Mouse (Mus musculus): ENCODE results near the gene Uba3. TPM values are rescaled to one million over a fixed set of nuclear protein-coding genes. Genes with fewer than 3 reads are reported as not detected.
A peak's percentile ranks its signal among the peaks of the same experiment; 100 is the strongest.

Gene Uba3
- total and polyA plus RNA-seq, 2 experiments from 2014 or later: 54.5 to 63.9 TPM

- TF ChIP-seq CTCF (IDR thresholded peaks at IDR 0.05): no peak
- Histone ChIP-seq H3K4me2 (ENCODE audit: low read depth, low read length, poor library complexity, severe bottlenecking) (no peak overlapping the region), H3K9me3 (ENCODE audit: low read length) (no peaks in the 10 kb centered on the region; the same call in 1 of the 2 replicates), H3K4me1 (ENCODE audit: insufficient read depth, low read length) (no peaks in the 10 kb centered on the region), H3K36me3 (ENCODE audit: insufficient read depth, low read length) (no peaks in the 10 kb centered on the region), H3K27me3 (ENCODE audit: insufficient read depth, low read length) (no peaks in the 10 kb centered on the region), H3K27ac (ENCODE audit: low read depth, low read length) (no peak overlapping the region), H3K4me3 (ENCODE audit: low read depth, low read length) (no peak overlapping the region), H3K9ac (replicated peaks; ENCODE audit: low read length, poor library complexity, severe bottlenecking) (no peak overlapping the region)
- no peak for DNase-seq (ENCODE audit: low spot score)
- WGBS: 77% methylated on average over 5 of the region's 5 CpGs
- no peak for ATAC-seq (ENCODE audit: low FRiP score)
Observed at GRCm38 (mm10) chr6:97240092-97240491, 34.6 kb upstream of the Uba3 start.

- no peaks in the 10 kb centered on the region for H3K36me3 ChIP-seq (ENCODE audit: insufficient read depth, low read length)
- H3K9ac ChIP-seq (replicated peaks; ENCODE audit: low read length, poor library complexity, severe bottlenecking): no peak overlapping the region
- no peak overlapping the region for H3K4me2 ChIP-seq (ENCODE audit: low read depth, low read length, poor library complexity, severe bottlenecking)
- 94% methylated on average over 6 of the region's 6 CpGs for WGBS
- TF ChIP-seq CTCF (IDR thresholded peaks at IDR 0.05): peak; percentile 24
- no peak for ATAC-seq (ENCODE audit: low FRiP score)
- H3K27me3 ChIP-seq (ENCODE audit: insufficient read depth, low read length): no peaks in the 10 kb centered on the region
- H3K9me3 ChIP-seq (ENCODE audit: low read length): no peaks in the 10 kb centered on the region; the same call in 1 of the 2 replicates
- no peak overlapping the region for H3K27ac ChIP-seq (ENCODE audit: low read depth, low read length)
- no peak overlapping the region for H3K4me3 ChIP-seq (ENCODE audit: low read depth, low read length)
- DNase-seq (ENCODE audit: low spot score): no peak
- H3K4me1 ChIP-seq (ENCODE audit: insufficient read depth, low read length): no peaks in the 10 kb centered on the region
Observed at GRCm38 (mm10) chr6:97239360-97239759, 33.9 kb upstream of the Uba3 start.

DNA sequence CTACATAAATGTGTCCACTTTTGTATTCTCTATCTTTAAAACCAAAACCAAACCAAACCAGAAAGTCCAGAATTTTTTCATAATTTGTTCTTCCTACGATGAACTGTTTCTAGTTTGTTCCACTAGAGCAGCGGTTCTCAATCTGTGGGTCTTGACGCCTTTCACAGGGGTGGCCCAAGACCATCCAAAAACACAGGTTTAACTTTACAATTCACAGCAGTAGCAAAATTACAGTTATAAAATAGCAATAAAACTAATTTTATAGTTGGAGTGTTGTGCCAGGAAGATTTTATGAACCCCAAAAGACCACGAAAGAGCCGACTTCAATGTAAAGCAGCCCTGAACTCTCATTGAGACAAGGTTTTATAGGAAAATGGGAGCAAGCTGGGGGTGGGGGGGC is 30.6 kb upstream of the Uba3 start:
- H3K27ac ChIP-seq (ENCODE audit: low read depth, low read length): no peak overlapping the region
- no peak for ATAC-seq (ENCODE audit: low FRiP score)
- H3K4me1 ChIP-seq (ENCODE audit: insufficient read depth, low read length): no peaks in the 10 kb centered on the region
- no peak for TF ChIP-seq CTCF (IDR thresholded peaks at IDR 0.05)
- H3K4me2 ChIP-seq (ENCODE audit: low read depth, low read length, poor library complexity, severe bottlenecking): no peak overlapping the region
- 97% methylated on average over 5 of the region's 5 CpGs for WGBS
- H3K9me3 ChIP-seq (ENCODE audit: low read length): no peaks in the 10 kb centered on the region; the same call in 1 of the 2 replicates
- no peak for DNase-seq (ENCODE audit: low spot score)
- H3K36me3 ChIP-seq (ENCODE audit: insufficient read depth, low read length): peaks cover 9% of the 10 kb centered on the region
- no peak overlapping the region for H3K4me3 ChIP-seq (ENCODE audit: low read depth, low read length)
- no peak overlapping the region for H3K9ac ChIP-seq (replicated peaks; ENCODE audit: low read length, poor library complexity, severe bottlenecking)
- H3K27me3 ChIP-seq (ENCODE audit: insufficient read depth, low read length): no peaks in the 10 kb centered on the region

DNA sequence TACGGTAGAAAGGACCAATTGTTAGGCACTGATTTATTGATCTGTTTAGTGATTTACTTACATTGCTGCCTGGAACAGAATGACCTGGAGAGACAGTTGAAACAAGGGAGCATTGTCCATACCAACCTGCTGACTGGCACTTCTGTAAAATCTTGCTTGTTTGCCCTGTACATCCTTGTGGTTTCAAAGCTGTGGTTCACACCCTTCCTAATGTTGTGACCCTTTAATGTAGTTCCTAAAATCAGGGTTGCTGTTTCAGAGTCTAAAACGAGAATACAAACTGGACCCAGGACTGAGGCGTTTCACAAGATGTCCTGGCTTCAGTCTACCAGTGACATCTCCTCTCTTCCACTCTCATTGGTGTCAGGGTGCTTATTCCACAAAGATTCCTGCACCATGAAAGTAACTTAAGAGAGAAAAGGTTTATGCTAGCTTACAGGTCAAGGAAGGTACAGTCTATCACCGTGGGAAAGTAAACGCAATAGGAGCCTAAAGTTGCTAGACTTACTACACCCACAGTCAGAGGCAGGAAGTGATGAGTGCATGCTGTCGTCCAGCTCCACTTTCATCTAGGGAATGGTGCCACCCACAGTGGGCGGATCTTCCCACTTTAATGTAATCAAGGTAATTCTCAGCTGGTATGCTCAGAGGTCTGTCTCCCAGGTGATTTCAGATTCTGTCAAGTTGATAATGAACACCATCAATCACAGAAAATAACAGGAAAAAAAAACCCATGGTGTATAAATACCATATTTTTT is 29.6 kb upstream of the Uba3 start:
- WGBS: 92% methylated on average over 7 of the region's 7 CpGs

GRCm38 (mm10) chr6:97227067-97227847 is 21.8 kb upstream of the Uba3 start:
- Histone ChIP-seq H3K4me3 (ENCODE audit: low read depth, low read length) (no peak overlapping the region), H3K27ac (ENCODE audit: low read depth, low read length) (no peak overlapping the region), H3K36me3 (ENCODE audit: insufficient read depth, low read length) (peaks cover 11% of the 10 kb centered on the region), H3K27me3 (ENCODE audit: insufficient read depth, low read length) (no peaks in the 10 kb centered on the region), H3K9ac (replicated peaks; ENCODE audit: low read length, poor library complexity, severe bottlenecking) (no peak overlapping the region), H3K9me3 (ENCODE audit: low read length) (no peaks in the 10 kb centered on the region), H3K4me2 (ENCODE audit: low read depth, low read length, poor library complexity, severe bottlenecking) (no peak overlapping the region), H3K4me1 (ENCODE audit: insufficient read depth, low read length) (no peaks in the 10 kb centered on the region)
- TF ChIP-seq CTCF (IDR thresholded peaks at IDR 0.05): no peak
- ATAC-seq (ENCODE audit: low FRiP score) (no peak), DNase-seq (ENCODE audit: low spot score) (no peak)
- 95% methylated on average over 9 of the region's 9 CpGs for WGBS

More for the DNA sequence above, 29.6 kb upstream of the Uba3 start:
- Histone ChIP-seq H3K4me1 (ENCODE audit: insufficient read depth, low read length) (no peaks in the 10 kb centered on the region), H3K36me3 (ENCODE audit: insufficient read depth, low read length) (peaks cover 9% of the 10 kb centered on the region), H3K4me2 (ENCODE audit: low read depth, low read length, poor library complexity, severe bottlenecking) (no peak overlapping the region), H3K9ac (replicated peaks; ENCODE audit: low read length, poor library complexity, severe bottlenecking) (no peak overlapping the region), H3K27ac (ENCODE audit: low read depth, low read length) (no peak overlapping the region), H3K9me3 (ENCODE audit: low read length) (no peaks in the 10 kb centered on the region; the same call in 1 of the 2 replicates), H3K4me3 (ENCODE audit: low read depth, low read length) (no peak overlapping the region), H3K27me3 (ENCODE audit: insufficient read depth, low read length) (no peaks in the 10 kb centered on the region)
- DNase-seq (ENCODE audit: low spot score) (no peak), ATAC-seq (ENCODE audit: low FRiP score) (no peak)
- TF ChIP-seq CTCF (IDR thresholded peaks at IDR 0.05): no peak

DNA sequence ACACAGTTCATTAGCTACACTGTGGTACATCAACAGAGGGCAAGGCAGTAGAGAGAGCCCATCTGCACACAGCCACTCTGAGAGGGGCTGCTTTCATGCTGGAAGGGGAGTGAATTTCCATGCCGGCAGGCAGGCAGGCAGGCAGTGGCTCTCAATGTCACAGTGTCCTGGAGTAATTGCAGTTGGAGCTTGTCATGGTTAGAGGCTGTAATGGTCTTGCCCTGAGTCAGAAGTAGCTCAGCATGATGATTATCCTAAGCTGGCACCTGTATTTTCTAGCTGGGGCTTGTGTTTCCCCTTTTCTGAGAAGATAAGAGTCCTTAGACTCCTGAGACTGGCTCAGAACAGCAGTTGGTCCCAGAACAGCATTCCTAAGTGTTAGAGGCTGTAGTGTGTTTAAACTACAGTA is 20.6 kb upstream of the Uba3 start:
- H3K9ac ChIP-seq (replicated peaks; ENCODE audit: low read length, poor library complexity, severe bottlenecking): no peak overlapping the region; the same call in 1 of the 2 replicates
- H3K9me3 ChIP-seq (ENCODE audit: low read length): no peaks in the 10 kb centered on the region
- no peak overlapping the region for H3K4me3 ChIP-seq (ENCODE audit: low read depth, low read length)
- 40% methylated on average over 1 of the region's 1 CpGs for WGBS
- no peak for ATAC-seq (ENCODE audit: low FRiP score)
- H3K27ac ChIP-seq (ENCODE audit: low read depth, low read length): 0 out of 2 replicates have a peak overlapping the region, but pooled peaks have one; percentile 26
- DNase-seq (ENCODE audit: low spot score): peak; percentile 6
- TF ChIP-seq CTCF (IDR thresholded peaks at IDR 0.05): no peak
- no peaks in the 10 kb centered on the region for H3K4me1 ChIP-seq (ENCODE audit: insufficient read depth, low read length)
- H3K4me2 ChIP-seq (ENCODE audit: low read depth, low read length, poor library complexity, severe bottlenecking): no peak overlapping the region
- no peaks in the 10 kb centered on the region for H3K27me3 ChIP-seq (ENCODE audit: insufficient read depth, low read length)
- H3K36me3 ChIP-seq (ENCODE audit: insufficient read depth, low read length): peaks cover 7% of the 10 kb centered on the region

Data from midbrain, postnatal 0 days (tissue).